Mouse (Mus musculus): ENCODE results near the gene Ero1lb.

Gene Ero1lb

DNA sequence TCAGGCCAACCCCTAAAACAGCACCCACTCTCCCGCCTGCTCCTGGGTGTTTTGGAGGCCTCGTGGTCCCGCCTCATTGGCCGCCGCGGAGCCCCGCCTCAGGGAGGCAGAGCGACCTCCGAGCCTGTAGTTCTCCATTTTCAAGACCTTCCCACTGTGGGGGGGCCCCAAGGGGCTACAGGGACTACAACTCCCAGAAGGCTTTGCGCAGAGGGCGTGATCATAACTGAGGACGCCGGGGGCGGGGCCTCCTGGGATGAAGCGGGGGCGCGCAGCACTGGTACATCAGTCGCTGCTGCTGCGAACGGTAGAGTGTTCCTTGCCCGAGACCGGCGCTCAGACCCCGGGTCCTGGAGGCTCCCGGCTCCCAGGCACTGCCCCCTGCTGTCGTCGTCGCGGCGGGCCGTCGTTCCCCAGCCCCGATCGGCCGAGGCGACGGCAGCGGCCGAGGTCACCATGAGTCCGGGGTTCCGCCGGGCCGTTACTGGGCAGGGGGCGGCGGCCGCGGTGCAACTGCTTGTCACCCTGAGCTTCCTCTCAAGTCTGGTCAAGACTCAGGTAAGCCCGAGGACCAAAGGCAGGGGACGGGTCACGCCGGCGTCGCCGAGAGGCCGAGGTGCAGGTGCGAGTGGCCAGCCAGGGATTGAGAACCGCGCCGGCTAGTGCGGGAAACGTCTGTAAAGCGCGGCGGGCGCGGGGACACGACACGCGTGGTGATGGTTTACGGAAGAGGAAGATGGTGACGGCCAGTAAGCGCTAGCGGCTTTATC, at the start of gene Ero1lb:
TSS of gene Ero1lb (plus strand) at position 254 of the 770 bp plus-strand sequence.
- peak; percentile 99 for DNase-seq

- no peak for DNase-seq
These were observed 46.3 kb upstream of the Ero1lb start for GRCm38 (mm10) chr13:12519371-12519770.

DNA sequence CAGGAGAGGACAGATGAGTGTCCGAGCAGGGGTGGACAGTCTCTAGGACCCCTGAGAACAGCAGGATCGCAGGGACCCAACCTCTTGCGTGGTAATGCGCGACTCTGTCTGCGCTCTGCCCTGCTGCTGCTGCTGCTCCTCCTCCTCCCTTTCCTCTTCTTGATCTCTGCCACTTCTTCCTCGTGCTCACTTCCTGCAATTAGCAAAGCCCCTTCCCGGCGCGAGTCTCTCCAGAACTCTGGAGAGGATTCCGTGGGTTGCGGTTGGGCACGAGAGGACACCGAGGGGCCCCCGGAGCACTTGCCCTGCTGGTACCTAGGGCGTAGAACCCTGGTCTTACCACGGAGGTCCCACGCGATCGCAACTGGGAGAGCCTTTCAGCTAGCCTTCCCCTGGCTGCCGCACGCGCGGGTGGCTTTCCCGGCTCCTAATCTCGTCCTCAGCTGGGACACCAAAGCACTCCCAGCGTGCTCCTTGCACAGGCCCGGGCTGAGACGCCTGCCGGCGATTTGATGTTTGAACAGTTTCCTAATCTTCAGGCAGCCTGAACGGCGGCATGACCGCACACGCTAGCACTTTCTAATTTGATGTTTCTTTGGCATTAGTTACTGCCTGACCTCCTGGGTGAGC, 45.6 kb upstream of the Ero1lb start, which contains the start of gene Edaradd:
TSS of gene Edaradd (minus strand) at position 484 of the 630 bp plus-strand sequence.
- peak; percentile 68 for DNase-seq

DNA sequence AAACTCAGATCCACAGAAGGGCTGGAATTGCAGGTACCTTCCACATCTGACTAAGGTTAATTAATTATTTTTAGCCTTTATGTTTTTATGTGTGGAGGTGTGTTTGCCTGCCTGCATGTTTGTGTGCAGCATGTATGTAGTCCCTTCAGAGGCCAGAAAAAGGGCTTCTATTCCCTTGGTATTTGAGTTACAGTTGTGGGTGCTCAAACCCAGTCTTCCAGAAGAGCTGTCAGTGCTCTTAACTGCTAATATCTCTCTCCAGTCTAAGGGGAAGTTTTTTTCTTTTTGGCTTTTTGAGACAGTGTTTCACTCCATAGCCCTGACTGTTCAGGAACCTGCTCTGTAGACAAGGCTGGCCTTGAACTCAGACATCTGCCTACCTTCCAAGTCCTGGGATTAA, 43.3 kb upstream of the Ero1lb start:
- no peak for DNase-seq

DNA sequence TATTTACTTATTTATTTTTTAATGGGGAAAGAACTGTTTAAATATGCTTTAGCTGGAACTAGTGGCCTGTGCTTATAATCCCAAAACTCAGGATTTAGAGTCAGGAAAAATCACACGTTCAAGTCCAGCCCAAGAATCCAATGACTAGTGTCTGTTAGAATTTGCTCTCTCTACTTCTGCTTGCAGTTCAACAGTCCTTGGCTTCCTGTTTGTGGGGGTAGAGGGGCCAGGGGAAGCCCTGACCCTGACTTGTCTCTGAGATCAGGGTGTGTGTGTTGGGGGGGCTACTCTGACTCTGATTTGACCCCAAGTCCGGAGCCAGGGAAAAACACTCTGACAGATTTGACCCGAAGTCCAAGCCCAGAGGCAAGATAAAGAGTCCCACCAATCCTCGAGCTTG, 40.0 kb upstream of the Ero1lb start:
- no peak for DNase-seq

DNA sequence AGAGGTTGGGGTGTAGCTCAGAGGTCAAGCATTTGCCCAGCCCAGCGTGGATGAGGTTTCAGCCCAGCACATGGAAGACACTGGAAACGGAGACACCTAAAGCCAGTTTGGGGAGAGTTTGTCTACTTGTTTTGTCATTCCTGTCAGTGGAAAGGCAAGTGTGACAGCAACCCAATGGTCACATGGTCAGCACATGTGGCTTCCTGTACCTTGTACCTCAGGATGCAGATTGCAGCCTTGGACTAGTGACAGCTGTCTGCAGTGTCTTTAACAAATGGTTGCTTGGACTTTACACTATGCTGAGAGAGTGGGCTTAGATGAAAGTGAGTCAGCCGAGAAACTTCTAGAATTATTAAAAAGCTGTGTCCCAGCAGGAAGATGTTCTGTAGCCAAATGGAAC, 31.0 kb upstream of the Ero1lb start:
- peak; percentile 17 for DNase-seq

DNA sequence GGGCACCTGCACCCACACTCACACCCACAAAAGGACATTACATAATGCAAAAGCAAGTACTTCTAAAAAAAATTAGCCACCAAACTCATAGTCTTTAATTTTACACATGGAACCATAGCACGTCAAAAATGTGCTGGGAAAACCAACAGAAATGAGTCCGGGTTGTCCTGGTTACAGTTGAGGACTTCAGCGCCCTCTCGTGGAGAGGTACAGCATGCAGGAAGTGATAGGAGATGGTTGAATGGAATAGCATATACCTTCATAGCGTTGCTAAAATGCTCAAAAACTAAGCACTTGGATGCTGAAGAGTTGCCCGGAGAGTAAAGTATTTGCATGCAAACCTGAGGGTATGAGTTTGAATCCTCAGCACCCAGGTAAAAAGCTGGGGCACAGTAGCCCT, 27.7 kb upstream of the Ero1lb start:
- DNase-seq = peak; percentile 58

DNA sequence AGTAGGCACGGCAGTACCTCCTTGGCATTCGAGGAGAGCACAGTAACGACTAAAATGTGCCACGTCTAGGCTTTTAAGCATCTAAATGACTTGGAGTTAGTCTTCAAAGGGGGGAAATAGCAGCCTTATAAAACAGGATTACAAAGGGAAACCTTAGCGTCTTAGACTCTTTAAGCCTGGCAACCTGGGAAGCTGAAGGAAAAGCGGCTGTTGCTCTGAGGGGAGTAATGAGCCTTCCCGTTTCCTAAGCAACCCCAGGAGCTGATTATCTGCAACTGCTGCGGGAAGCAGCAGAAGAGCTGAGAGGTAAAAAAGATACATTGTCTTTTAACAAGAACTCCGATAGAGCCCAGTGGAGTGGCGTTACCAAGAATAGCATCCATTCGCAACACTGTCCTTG, 26.0 kb upstream of the Ero1lb start:
- DNase-seq = no peak

DNA sequence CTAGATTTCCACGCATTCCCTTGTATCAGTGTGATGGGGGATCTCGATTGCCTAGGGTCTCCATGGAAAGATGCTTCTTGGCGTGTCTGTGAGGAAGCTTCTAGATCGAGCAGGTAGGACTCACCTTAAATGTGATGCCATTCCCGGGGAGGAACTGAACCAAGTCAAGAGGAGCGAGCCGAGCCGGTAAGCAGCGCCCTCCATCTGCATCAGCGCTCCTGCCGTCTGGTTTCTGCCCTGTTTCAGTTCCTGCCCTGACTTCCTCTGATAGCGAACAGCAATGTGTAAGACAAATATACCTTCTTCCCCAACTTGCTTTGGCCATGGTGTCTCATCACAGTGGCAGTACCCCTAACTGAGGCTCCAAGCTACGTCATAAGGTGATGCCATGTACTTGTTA, 25.6 kb upstream of the Ero1lb start:
- no peak for DNase-seq

DNA sequence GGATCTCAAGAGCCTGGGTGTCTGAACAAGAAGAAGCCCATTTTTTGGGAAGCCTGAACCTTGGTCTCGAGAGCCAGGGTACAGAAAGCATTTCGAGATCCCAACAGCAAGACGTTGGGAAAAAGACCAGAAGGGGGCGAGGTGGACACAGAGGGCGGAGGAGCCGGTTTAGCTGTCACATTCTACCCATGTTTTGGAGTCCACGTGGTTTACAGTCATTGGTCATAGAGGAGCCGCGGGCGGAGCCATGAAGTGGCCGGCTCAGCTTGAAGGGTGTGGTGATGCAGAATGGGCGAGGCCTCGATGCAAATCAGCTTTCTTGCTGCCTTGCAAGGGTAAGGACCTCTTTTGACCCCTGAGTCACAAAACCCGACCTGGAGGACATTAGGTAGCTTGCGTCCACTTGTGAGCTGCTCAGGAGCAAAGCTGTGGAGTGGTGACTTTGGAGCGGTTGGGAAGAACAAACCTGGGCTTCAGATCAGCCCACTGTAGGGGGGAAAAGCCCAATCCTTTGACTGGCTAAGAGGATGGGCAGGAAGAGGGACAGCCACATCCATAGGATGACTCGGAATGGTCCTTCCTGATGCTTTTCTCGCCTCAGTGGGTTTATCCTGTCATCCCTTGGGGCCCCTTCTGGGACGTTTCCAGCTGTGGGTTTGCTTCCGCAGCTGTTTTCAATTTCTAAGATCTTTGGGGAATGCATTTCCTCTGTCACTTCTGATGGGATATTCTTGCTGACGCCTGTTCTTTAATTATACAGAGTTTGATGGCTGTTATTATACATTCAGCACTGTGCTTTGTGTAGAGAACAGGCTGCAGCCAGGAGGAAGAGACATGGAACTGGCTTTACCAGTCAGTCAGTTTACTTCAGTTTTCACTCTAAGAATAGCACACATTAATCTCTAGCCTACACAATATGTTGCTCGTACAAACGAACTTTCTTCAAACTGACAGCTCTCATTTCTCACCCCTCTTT, 23.4 kb upstream of the Ero1lb start:
- peak; percentile 73 for DNase-seq

DNA sequence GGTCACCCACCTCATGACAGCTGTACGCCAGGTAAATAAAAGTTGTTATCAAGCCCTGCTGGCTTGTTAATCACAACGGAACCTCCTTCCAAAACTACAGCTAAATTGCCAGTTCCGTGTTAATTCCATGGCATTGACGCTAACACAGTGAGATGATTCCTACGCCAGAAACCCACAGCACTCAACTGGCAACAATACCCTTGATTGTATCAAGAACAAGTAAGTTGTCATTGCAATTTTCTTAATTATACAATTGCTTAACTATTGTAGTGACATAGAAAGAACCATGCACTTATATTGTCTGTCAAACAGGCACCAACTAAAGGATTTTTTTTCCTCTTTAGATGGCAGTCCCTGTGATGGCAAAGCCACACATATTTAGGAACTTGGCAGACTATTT, 22.4 kb upstream of the Ero1lb start:
- DNase-seq = no peak

- no peak for DNase-seq
These were observed 21.6 kb upstream of the Ero1lb start for GRCm38 (mm10) chr13:12543880-12544568.

DNA sequence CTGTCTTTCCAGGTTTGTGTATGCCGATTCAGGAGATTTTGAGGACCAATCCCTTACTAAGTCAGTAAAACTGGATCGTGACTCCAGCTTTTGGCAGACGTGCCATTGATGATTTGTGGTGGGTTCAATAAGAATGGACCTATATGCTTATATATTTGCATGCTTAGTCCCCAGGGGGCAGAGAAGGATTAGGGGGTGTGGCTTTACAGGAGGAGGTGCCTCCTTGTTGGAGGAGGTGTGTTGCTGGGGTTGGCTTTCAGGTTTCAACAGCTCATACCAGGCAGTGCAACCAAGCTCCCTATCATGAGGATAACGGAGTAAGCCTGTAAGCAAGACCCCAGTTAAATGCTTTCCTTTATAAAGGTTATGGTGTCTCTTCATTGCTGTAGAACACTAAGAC, 11.5 kb upstream of the Ero1lb start:
- DNase-seq = no peak

DNA sequence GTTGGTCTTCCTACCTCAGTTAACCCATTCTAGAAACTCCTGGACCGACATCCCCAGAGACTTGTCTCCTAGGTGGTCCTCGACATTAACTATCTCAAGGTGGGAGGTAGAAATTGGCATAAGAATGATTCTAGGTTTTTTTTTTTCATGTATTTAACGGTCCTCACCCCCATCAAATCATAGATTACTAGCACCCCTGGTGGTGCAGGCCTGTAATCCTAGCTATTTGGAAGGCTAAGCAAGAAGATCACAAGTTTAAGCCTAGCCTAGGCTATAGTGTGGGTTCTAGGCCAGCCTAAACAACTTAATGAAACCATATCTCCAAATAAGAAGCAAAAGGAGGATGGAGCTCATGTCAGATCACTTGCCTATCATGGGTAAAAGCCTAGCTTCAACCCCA, 6.6 kb upstream of the Ero1lb start:
- no peak for DNase-seq

DNA sequence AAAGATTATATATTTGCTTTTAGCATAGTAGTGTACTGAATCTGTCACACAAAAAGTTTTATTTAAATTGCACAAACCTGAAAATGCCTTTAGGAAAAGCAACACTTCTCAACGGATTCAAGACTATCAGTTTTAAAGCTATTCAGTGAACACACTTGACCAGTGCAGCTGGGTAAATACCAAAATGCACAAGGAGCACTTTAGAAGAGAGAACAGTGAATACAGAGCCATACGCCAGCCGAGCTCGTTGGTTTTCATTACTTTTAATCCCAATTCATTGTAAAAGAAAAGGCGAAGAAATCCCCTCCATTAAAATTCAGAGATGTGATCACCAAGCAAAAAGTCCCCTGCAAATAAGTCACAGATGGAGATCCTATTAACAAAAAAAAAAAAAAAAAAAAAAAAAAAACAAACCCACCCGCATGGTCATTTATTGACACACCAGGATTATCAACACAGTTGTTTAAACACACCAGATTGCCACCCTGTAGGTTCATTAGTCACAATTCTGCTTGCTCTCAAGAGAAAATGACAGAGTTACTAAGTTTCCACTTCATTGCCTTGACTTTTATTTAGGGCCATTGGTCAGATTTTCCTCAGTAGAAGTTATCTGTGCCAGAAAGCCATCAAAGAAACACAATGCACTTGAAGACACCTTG, 6.1 kb upstream of the Ero1lb start:
- no peak for DNase-seq

- no peak for DNase-seq
These were observed 3.9 kb upstream of the Ero1lb start for GRCm38 (mm10) chr13:12561729-12562128.

- DNase-seq = no peak
These were observed 3.4 kb upstream of the Ero1lb start for GRCm38 (mm10) chr13:12562256-12562655.

DNA sequence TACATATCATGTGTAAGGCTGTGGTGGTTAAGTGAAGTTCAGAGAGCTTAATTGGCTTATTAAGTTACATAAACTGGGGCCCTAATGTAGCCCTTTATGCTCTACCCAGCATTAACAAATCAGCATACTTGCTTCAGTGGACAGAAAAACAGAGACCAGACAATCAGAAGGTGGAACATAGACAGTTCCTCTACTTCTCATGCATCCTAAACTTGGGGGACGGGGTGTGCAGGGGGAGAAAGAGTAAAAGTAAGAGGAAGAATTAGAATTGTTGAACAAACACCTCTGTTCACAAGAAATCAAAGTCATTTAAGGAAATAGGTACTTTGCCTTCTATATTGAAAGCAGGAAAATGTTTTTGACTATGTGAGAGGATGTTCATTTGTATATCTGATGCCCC, 2.3 kb downstream of the Ero1lb start:
- no peak for DNase-seq

- no peak for DNase-seq
These were observed 3.2 kb downstream of the Ero1lb start for GRCm38 (mm10) chr13:12568597-12569469.

DNA sequence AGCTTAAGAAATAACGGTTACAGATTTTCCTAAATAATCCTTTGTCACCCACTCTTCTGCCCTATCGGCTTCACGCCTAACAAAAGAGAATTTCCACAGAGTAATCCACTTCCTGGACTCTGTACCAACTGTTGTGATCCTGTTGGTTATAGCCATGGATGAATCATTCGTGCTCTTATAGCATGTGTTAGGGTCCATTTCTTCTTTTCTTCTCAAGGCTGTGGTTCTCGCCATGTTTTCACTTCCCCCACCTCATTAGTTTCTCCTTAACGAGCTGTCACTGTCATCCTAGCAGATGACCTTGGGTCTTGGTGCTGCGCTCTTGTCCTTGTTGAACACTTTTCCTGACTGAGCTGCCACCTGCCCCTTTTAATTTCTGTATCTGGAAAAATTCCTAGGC, 4.1 kb downstream of the Ero1lb start:
- DNase-seq = no peak

- DNase-seq = no peak
These were observed 9.4 kb downstream of the Ero1lb start for GRCm38 (mm10) chr13:12574979-12575536.
